Mouse (Mus musculus): ENCODE data around the gene Tsks. TPM values are rescaled to one million over a fixed set of nuclear protein-coding genes. Genes with fewer than 3 reads are reported as not detected.

Tsks gene
- polyA plus RNA-seq, 1 experiment from 2014 or later, result 0.14 TPM

- 94% methylated on average over 9 of the region's 9 CpGs for WGBS
These were observed 27.7 kb upstream of the Tsks start for GRCm38 (mm10) chr7:44915314-44915713.

GRCm38 (mm10) chr7:44916191-44916590, 26.8 kb upstream of the Tsks start:
- H3K4me3 ChIP-seq (replicated peaks), result no peak overlapping the region
- no peaks in the 10 kb centered on the region for H3K4me1 ChIP-seq
- H3K9ac ChIP-seq (replicated peaks), result no peak overlapping the region
- no peak; the same call in 1 of the 2 replicates for ATAC-seq (ENCODE audit: low FRiP score)
- no peaks in the 10 kb centered on the region for H3K27me3 ChIP-seq (replicated peaks)
- H3K9me3 ChIP-seq (replicated peaks), result no peaks in the 10 kb centered on the region
- H3K4me2 ChIP-seq, result no peak overlapping the region
- no peak overlapping the region for H3K27ac ChIP-seq (replicated peaks)
- 93% methylated on average over 6 of the region's 6 CpGs for WGBS
- peaks cover 54% of the 10 kb centered on the region for H3K36me3 ChIP-seq

More at GRCm38 (mm10) chr7:44915314-44915713, 27.7 kb upstream of the Tsks start:
- Histone ChIP-seq H3K36me3 (peaks cover 63% of the 10 kb centered on the region), H3K27me3 (replicated peaks) (no peaks in the 10 kb centered on the region), H3K4me2 (no peak overlapping the region), H3K4me1 (no peaks in the 10 kb centered on the region), H3K4me3 (replicated peaks) (no peak overlapping the region), H3K9ac (replicated peaks) (no peak overlapping the region), H3K27ac (replicated peaks) (no peak overlapping the region), H3K9me3 (replicated peaks) (no peaks in the 10 kb centered on the region)
- no peak for ATAC-seq (ENCODE audit: low FRiP score)

GRCm38 (mm10) chr7:44916881-44917280, 26.1 kb upstream of the Tsks start:
- peaks cover 52% of the 10 kb centered on the region for H3K36me3 ChIP-seq
- no peak for ATAC-seq (ENCODE audit: low FRiP score)
- no peak overlapping the region for H3K27ac ChIP-seq (replicated peaks)
- H3K4me2 ChIP-seq, result no peak overlapping the region
- 88% methylated on average over 4 of the region's 4 CpGs for WGBS
- no peaks in the 10 kb centered on the region for H3K9me3 ChIP-seq (replicated peaks)
- no peaks in the 10 kb centered on the region for H3K4me1 ChIP-seq
- H3K9ac ChIP-seq (replicated peaks), result no peak overlapping the region
- no peak overlapping the region for H3K4me3 ChIP-seq (replicated peaks)
- no peaks in the 10 kb centered on the region for H3K27me3 ChIP-seq (replicated peaks)

- Histone ChIP-seq H3K9ac (replicated peaks) (no peak overlapping the region), H3K4me2 (no peak overlapping the region), H3K27ac (replicated peaks) (no peak overlapping the region), H3K4me1 (no peaks in the 10 kb centered on the region), H3K4me3 (replicated peaks) (no peak overlapping the region), H3K9me3 (replicated peaks) (no peaks in the 10 kb centered on the region), H3K36me3 (peaks cover 53% of the 10 kb centered on the region), H3K27me3 (replicated peaks) (no peaks in the 10 kb centered on the region)
- no peak for ATAC-seq (ENCODE audit: low FRiP score)
- 86% methylated on average over 3 of the region's 3 CpGs for WGBS
These were observed 24.8 kb upstream of the Tsks start for GRCm38 (mm10) chr7:44918219-44918618.

GRCm38 (mm10) chr7:44919127-44919526, 23.9 kb upstream of the Tsks start:
- H3K4me3 ChIP-seq (replicated peaks), result no peak overlapping the region
- H3K4me2 ChIP-seq, result no peak overlapping the region
- H3K9ac ChIP-seq (replicated peaks), result no peak overlapping the region
- no peaks in the 10 kb centered on the region for H3K9me3 ChIP-seq (replicated peaks)
- ATAC-seq (ENCODE audit: low FRiP score), result no peak
- H3K36me3 ChIP-seq, result peaks cover 52% of the 10 kb centered on the region
- WGBS, result 91% methylated on average over 5 of the region's 5 CpGs
- H3K27me3 ChIP-seq (replicated peaks), result no peaks in the 10 kb centered on the region
- no peak overlapping the region for H3K27ac ChIP-seq (replicated peaks)
- no peaks in the 10 kb centered on the region for H3K4me1 ChIP-seq

GRCm38 (mm10) chr7:44922530-44922929, 20.5 kb upstream of the Tsks start:
- peaks cover 48% of the 10 kb centered on the region for H3K36me3 ChIP-seq
- H3K4me2 ChIP-seq, result no peak overlapping the region
- H3K9ac ChIP-seq (replicated peaks), result no peak overlapping the region
- ATAC-seq (ENCODE audit: low FRiP score), result no peak
- H3K4me3 ChIP-seq (replicated peaks), result no peak overlapping the region
- no peak overlapping the region for H3K27ac ChIP-seq (replicated peaks)
- H3K4me1 ChIP-seq, result peaks cover 11% of the 10 kb centered on the region
- no peaks in the 10 kb centered on the region for H3K9me3 ChIP-seq (replicated peaks)
- H3K27me3 ChIP-seq (replicated peaks), result no peaks in the 10 kb centered on the region

- 72% methylated on average over 3 of the region's 3 CpGs for WGBS
- Histone ChIP-seq H3K27me3 (replicated peaks) (no peaks in the 10 kb centered on the region), H3K4me3 (replicated peaks) (no peak overlapping the region), H3K4me2 (no peak overlapping the region), H3K36me3 (peaks cover 41% of the 10 kb centered on the region), H3K9me3 (replicated peaks) (no peaks in the 10 kb centered on the region), H3K27ac (replicated peaks) (no peak overlapping the region), H3K9ac (replicated peaks) (no peak overlapping the region), H3K4me1 (peaks cover 27% of the 10 kb centered on the region)
- no peak for ATAC-seq (ENCODE audit: low FRiP score)
These were observed 17.5 kb upstream of the Tsks start for GRCm38 (mm10) chr7:44925468-44925867.

GRCm38 (mm10) chr7:44928570-44928969, 14.4 kb upstream of the Tsks start:
- Histone ChIP-seq H3K4me2 (peak overlapping the region; percentile 73), H3K9me3 (replicated peaks) (no peaks in the 10 kb centered on the region), H3K27me3 (replicated peaks) (no peaks in the 10 kb centered on the region), H3K36me3 (peaks cover 22% of the 10 kb centered on the region), H3K4me1 (peaks cover 29% of the 10 kb centered on the region), H3K27ac (replicated peaks) (peak overlapping the region; percentile 86), H3K9ac (replicated peaks) (peak overlapping the region; percentile 96), H3K4me3 (replicated peaks) (peak overlapping the region; percentile 94)
- ATAC-seq (ENCODE audit: low FRiP score), result no peak
- 0% methylated on average over 1 of the region's 1 CpGs for whole genome bisulfite sequencing

- H3K36me3 ChIP-seq, result peaks cover 14% of the 10 kb centered on the region
- H3K9me3 ChIP-seq (replicated peaks), result no peaks in the 10 kb centered on the region
- peak; percentile 99 for ATAC-seq (ENCODE audit: low FRiP score)
- under 1% methylated on average over 84 of the region's 84 CpGs for WGBS
- peak within 1 kb of the TSS; percentile 94 for H3K4me3 ChIP-seq (replicated peaks)
- peak within 1 kb of the TSS; percentile 73 for H3K4me2 ChIP-seq
- peak within 1 kb of the TSS; percentile 96 for H3K9ac ChIP-seq (replicated peaks)
- H3K4me1 ChIP-seq, result peaks cover 29% of the 10 kb centered on the region
- H3K27me3 ChIP-seq (replicated peaks), result no peaks in the 10 kb centered on the region
- H3K27ac ChIP-seq (replicated peaks), result peak within 1 kb of the TSS; percentile 91
These were observed 13.5 kb upstream of the Tsks start, which contains the start of gene Ap2a1 for GRCm38 (mm10) chr7:44929204-44930151. Ap2a1 (minus strand) TSS chr7:44929496.

GRCm38 (mm10) chr7:44938680-44939079, 4.3 kb upstream of the Tsks start:
- ATAC-seq (ENCODE audit: low FRiP score), result no peak

GRCm38 (mm10) chr7:44949922-44950321, 6.9 kb downstream of the Tsks start:
- no peak overlapping the region for H3K4me2 ChIP-seq
- WGBS, result 73% methylated on average over 6 of the region's 6 CpGs
- no peak overlapping the region for H3K9ac ChIP-seq (replicated peaks)
- H3K27ac ChIP-seq (replicated peaks), result no peak overlapping the region
- no peaks in the 10 kb centered on the region for H3K9me3 ChIP-seq (replicated peaks)
- H3K27me3 ChIP-seq (replicated peaks), result peaks cover 34% of the 10 kb centered on the region
- H3K4me3 ChIP-seq (replicated peaks), result no peak overlapping the region
- H3K4me1 ChIP-seq, result peaks cover 19% of the 10 kb centered on the region
- no peak for ATAC-seq (ENCODE audit: low FRiP score)
- no peaks in the 10 kb centered on the region for H3K36me3 ChIP-seq

More at GRCm38 (mm10) chr7:44938680-44939079, 4.3 kb upstream of the Tsks start:
- Histone ChIP-seq H3K27me3 (replicated peaks) (no peaks in the 10 kb centered on the region), H3K36me3 (no peaks in the 10 kb centered on the region), H3K4me2 (no peak overlapping the region), H3K9me3 (replicated peaks) (no peaks in the 10 kb centered on the region), H3K27ac (replicated peaks) (no peak overlapping the region), H3K4me3 (replicated peaks) (no peak overlapping the region), H3K4me1 (no peaks in the 10 kb centered on the region), H3K9ac (replicated peaks) (no peak overlapping the region)
- WGBS, result 91% methylated on average over 4 of the region's 4 CpGs

- Histone ChIP-seq H3K4me2 (peak overlapping the region; percentile 93), H3K27ac (replicated peaks) (no peak overlapping the region), H3K27me3 (replicated peaks) (peaks cover 34% of the 10 kb centered on the region), H3K9ac (replicated peaks) (0 out of 2 replicates have a peak overlapping the region, but pooled peaks have one; percentile 14), H3K9me3 (replicated peaks) (no peaks in the 10 kb centered on the region), H3K36me3 (no peaks in the 10 kb centered on the region), H3K4me1 (peaks cover 19% of the 10 kb centered on the region), H3K4me3 (replicated peaks) (peak overlapping the region; percentile 49)
- ATAC-seq (ENCODE audit: low FRiP score), result 0 out of 2 replicates have a peak, but pooled peaks have one; percentile 12
- under 1% methylated on average over 10 of the region's 10 CpGs for WGBS
These were observed 9.0 kb downstream of the Tsks start for GRCm38 (mm10) chr7:44951960-44952359.
